Mouse (Mus musculus): ENCODE measurements at regions not wholly inside any gene's neighbourhood (a gene's known extent, or its start where the extent isn't known, plus 50 kb on each side); places are given as distances from the start of the nearest gene placed in this dataset.

DNA sequence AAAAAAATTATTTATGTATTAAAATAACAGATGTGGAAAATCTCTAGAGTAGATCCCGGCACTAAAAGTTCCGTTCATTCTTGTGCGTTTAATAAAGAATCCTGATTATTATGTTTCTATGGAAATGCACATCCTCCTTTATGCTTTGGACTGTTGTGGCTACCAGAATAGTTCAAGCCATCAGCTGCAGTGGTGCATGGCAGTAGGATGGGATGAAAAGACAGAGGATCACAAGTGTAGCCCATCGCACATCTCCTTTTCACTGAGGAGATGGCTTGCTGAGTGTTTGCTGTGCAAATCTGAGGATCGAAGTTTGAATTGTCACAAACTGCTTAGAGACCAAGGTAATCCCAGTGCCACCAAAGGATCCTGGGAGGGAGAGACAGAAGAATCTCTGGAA is 121.0 kb downstream of the Fam198b start:
- H3K4me3 ChIP-seq (ENCODE audit: insufficient read depth in 1 of 2, low read depth in 2 of 2, low read length in 2 of 2) = no peak overlapping the region
- no peak for TF ChIP-seq CTCF (IDR thresholded peaks at IDR 0.05; ENCODE audit: low read depth)
- no peak for TF ChIP-seq EP300 (IDR thresholded peaks at IDR 0.05; ENCODE audit: low read depth)
- no peak for ATAC-seq (ENCODE audit: insufficient read depth)
- no peak overlapping the region for H3K4me2 ChIP-seq (ENCODE audit: low read depth)
- 77% methylated on average over 5 of the region's 5 CpGs for WGBS (ENCODE audit: insufficient replicate concordance)
- H3K9ac ChIP-seq (replicated peaks) = no peak overlapping the region
- H3K9me3 ChIP-seq (ENCODE audit: control insufficient read depth, low read length) = no peaks in the 10 kb centered on the region
- no peaks in the 10 kb centered on the region for H3K27me3 ChIP-seq (ENCODE audit: control insufficient read depth, insufficient read depth, low read length)
- peaks cover 0 to 6% of the 10 kb centered on the region in 2 experiments; a peak in 2 of 4 replicates for H3K4me1 ChIP-seq (replicated peaks; ENCODE audit: control insufficient read depth in 2 of 2, insufficient read depth in 2 of 2, low read length in 1 of 2)
- no peak for DNase-seq (ENCODE audit: low read depth in 3 of 3, low spot score in 3 of 3)
- no peaks in the 10 kb centered on the region for H3K36me3 ChIP-seq (replicated peaks; ENCODE audit: control insufficient read depth, insufficient read depth, low read depth)
- no peak overlapping the region for H3K27ac ChIP-seq

DNA sequence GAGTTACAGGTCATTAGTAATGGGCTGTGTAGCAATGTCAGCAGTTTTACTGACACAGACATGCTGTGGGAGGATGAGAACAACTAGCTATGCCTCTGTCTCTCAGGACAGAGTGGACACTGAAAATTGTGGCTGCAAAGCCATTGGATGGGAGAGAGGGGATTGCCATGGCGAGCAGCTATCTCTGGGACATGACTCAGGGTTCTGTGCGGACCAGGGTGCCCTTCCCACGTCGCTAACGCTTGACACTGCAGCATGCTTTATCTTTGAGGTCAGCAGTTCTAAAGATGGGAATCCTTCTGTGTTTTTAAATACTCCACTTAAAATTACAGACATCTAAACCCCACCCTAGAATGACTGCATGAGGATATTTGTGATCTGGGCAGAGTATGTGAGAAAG is 121.9 kb downstream of the Fam198b start:
- TF ChIP-seq CTCF (IDR thresholded peaks at IDR 0.05; ENCODE audit: low read depth) (no peak), EP300 (IDR thresholded peaks at IDR 0.05; ENCODE audit: low read depth) (no peak)
- H3K27me3 ChIP-seq (ENCODE audit: control insufficient read depth, insufficient read depth, low read length) = no peaks in the 10 kb centered on the region
- H3K4me2 ChIP-seq (ENCODE audit: low read depth) = no peak overlapping the region
- H3K4me3 ChIP-seq (ENCODE audit: insufficient read depth in 1 of 2, low read depth in 2 of 2, low read length in 2 of 2) = no peak overlapping the region
- H3K27ac ChIP-seq = no peak overlapping the region
- 25% methylated on average over 5 of the region's 5 CpGs for WGBS (ENCODE audit: insufficient replicate concordance)
- no peak overlapping the region for H3K9ac ChIP-seq (replicated peaks)
- ATAC-seq (ENCODE audit: insufficient read depth) (no peak), DNase-seq (ENCODE audit: low read depth in 3 of 3, low spot score in 3 of 3) (no peak)
- H3K36me3 ChIP-seq (replicated peaks; ENCODE audit: control insufficient read depth, insufficient read depth, low read depth) = no peaks in the 10 kb centered on the region
- no peaks in the 10 kb centered on the region for H3K9me3 ChIP-seq (ENCODE audit: control insufficient read depth, low read length)
- peaks cover 0 to 6% of the 10 kb centered on the region in 2 experiments; a peak in 2 of 4 replicates for H3K4me1 ChIP-seq (replicated peaks; ENCODE audit: control insufficient read depth in 2 of 2, insufficient read depth in 2 of 2, low read length in 1 of 2)

DNA sequence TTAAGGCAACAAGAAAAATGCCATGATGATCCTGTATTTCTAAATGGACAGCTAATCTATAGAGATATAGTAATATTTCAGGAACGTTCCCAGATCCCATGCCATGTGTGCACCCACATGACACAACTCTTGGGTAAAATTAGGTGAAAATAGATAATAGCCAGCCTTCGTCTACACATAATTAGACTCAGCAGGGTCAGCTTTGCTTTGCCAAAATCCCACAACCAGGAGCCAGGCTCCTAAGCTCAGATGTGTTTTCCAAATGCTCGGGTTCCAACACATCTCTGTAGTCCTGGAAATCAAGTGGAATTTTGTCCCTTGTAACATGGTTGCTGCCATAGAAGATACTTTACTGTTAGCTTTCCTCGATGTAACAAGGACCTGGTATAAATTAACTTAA is 122.7 kb downstream of the Fam198b start:
- TF ChIP-seq EP300 (IDR thresholded peaks at IDR 0.05; ENCODE audit: low read depth) (no peak), CTCF (IDR thresholded peaks at IDR 0.05; ENCODE audit: low read depth) (no peak)

DNA sequence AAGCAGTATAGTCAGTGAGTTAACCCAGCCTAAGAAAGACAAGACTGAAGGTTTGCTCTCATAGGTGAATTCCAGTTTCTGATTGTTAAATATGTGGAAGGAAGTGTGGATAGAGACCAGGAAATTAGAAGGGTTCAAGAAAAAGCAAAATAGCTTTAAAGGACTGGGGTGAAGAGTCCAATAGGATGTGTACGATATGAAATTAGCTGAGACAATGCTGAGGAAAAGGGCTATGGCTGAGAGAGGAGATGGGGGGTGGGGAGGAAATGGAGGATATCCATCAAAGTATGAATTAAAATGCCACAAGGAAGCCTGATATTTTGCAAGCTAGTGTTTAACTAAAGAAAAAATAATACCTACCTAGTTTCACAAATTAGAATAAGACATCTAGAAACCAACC is 124.9 kb downstream of the Fam198b start:
- Histone ChIP-seq H3K9me3 (ENCODE audit: control insufficient read depth, low read length) (no peaks in the 10 kb centered on the region), H3K4me3 (ENCODE audit: insufficient read depth in 1 of 2, low read depth in 2 of 2, low read length in 2 of 2) (no peak overlapping the region), H3K9ac (replicated peaks) (no peak overlapping the region), H3K27ac (no peak overlapping the region), H3K4me2 (ENCODE audit: low read depth) (no peak overlapping the region), H3K36me3 (replicated peaks; ENCODE audit: control insufficient read depth, insufficient read depth, low read depth) (no peaks in the 10 kb centered on the region), H3K27me3 (ENCODE audit: control insufficient read depth, insufficient read depth, low read length) (no peaks in the 10 kb centered on the region), H3K4me1 (replicated peaks; ENCODE audit: control insufficient read depth in 2 of 2, insufficient read depth in 2 of 2, low read length in 1 of 2) (peaks cover 0 to 6% of the 10 kb centered on the region in 2 experiments; a peak in 2 of 4 replicates)
- WGBS (ENCODE audit: insufficient replicate concordance) = 73% methylated on average over 1 of the region's 1 CpGs
- ATAC-seq (ENCODE audit: insufficient read depth) (no peak), DNase-seq (ENCODE audit: low read depth in 3 of 3, low spot score in 3 of 3) (no peak)
- no peak for TF ChIP-seq CTCF (IDR thresholded peaks at IDR 0.05; ENCODE audit: low read depth)
- no peak for TF ChIP-seq EP300 (IDR thresholded peaks at IDR 0.05; ENCODE audit: low read depth)

More for the DNA sequence above, 122.7 kb downstream of the Fam198b start:
- no peak overlapping the region for H3K4me2 ChIP-seq (ENCODE audit: low read depth)
- no peaks in the 10 kb centered on the region for H3K36me3 ChIP-seq (replicated peaks; ENCODE audit: control insufficient read depth, insufficient read depth, low read depth)
- H3K4me1 ChIP-seq (replicated peaks; ENCODE audit: control insufficient read depth in 2 of 2, insufficient read depth in 2 of 2, low read length in 1 of 2) = peaks cover 0 to 6% of the 10 kb centered on the region in 2 experiments; a peak in 2 of 4 replicates
- ATAC-seq (ENCODE audit: insufficient read depth) (no peak), DNase-seq (ENCODE audit: low read depth in 3 of 3, low spot score in 3 of 3) (no peak)
- no peak overlapping the region for H3K4me3 ChIP-seq (ENCODE audit: insufficient read depth in 1 of 2, low read depth in 2 of 2, low read length in 2 of 2)
- no peaks in the 10 kb centered on the region for H3K9me3 ChIP-seq (ENCODE audit: control insufficient read depth, low read length)
- 60% methylated on average over 4 of the region's 4 CpGs for WGBS (ENCODE audit: insufficient replicate concordance)
- H3K27me3 ChIP-seq (ENCODE audit: control insufficient read depth, insufficient read depth, low read length) = no peaks in the 10 kb centered on the region
- H3K9ac ChIP-seq (replicated peaks) = no peak overlapping the region
- H3K27ac ChIP-seq = no peak overlapping the region

DNA sequence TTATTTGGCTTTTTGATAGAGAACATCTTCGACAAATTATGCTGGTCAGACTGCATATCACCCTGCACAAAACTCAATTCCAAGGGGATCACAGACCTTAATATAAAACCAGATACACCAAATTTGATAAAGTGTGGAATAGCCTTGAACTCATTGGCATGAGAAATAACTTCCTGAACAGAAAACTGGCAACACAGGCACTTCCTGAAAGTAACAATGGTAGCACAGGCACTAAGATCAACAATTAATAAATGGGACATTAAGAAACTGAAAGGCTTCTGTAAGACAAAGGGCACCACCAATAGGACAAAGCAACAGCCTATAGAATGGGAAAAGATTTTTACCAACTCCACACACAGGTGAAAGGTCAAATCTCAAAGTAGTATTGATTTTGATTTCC is 141.5 kb downstream of the Fam198b start:
- ATAC-seq (ENCODE audit: insufficient read depth) = no peak
- H3K4me3 ChIP-seq (ENCODE audit: insufficient read depth in 1 of 2, low read depth in 2 of 2, low read length in 2 of 2) = no peak overlapping the region
- H3K4me2 ChIP-seq (ENCODE audit: low read depth) = no peak overlapping the region
- WGBS (ENCODE audit: insufficient replicate concordance) = 79% methylated on average over 1 of the region's 1 CpGs
- H3K9me3 ChIP-seq (ENCODE audit: control insufficient read depth, low read length) = no peaks in the 10 kb centered on the region
- H3K27me3 ChIP-seq (ENCODE audit: control insufficient read depth, insufficient read depth, low read length) = no peaks in the 10 kb centered on the region
- H3K36me3 ChIP-seq (replicated peaks; ENCODE audit: control insufficient read depth, insufficient read depth, low read depth) = no peaks in the 10 kb centered on the region
- TF ChIP-seq EP300 (IDR thresholded peaks at IDR 0.05; ENCODE audit: low read depth) = no peak
- no peak for TF ChIP-seq CTCF (IDR thresholded peaks at IDR 0.05; ENCODE audit: low read depth)
- no peak for DNase-seq (ENCODE audit: low read depth in 3 of 3, low spot score in 3 of 3)
- no peak overlapping the region for H3K9ac ChIP-seq (replicated peaks)
- H3K27ac ChIP-seq = no peak overlapping the region
- no peaks in the 10 kb centered on the region for H3K4me1 ChIP-seq (replicated peaks; ENCODE audit: control insufficient read depth in 2 of 2, insufficient read depth in 2 of 2, low read length in 1 of 2)

Data from liver, embryonic 14.5 days (tissue).